Mouse (Mus musculus): ENCODE measurements at regions not wholly inside any gene's neighbourhood (a gene's known extent, or its start where the extent isn't known, plus 50 kb on each side); places are given as distances from the start of the nearest gene placed in this dataset.

GRCm38 (mm10) chr13:97308431-97308830 is 67.5 kb downstream of the Enc1 start:
- TF ChIP-seq NELFE (IDR thresholded peaks at IDR 0.05; ENCODE audit: low read depth, low read length) (no peak), MAFK (IDR thresholded peaks at IDR 0.05; ENCODE audit: borderline replicate concordance, low read depth, low read length) (no peak), RAD21 (IDR thresholded peaks at IDR 0.05; ENCODE audit: low read depth, low read length) (no peak), EP300 (IDR thresholded peaks at IDR 0.05; ENCODE audit: low read depth in 1 of 2, low read length in 2 of 2) (no peak), SIN3A (IDR thresholded peaks at IDR 0.05; ENCODE audit: low read length) (no peak), CTCF (IDR thresholded peaks at IDR 0.05 in 2 of 3, conservative IDR thresholded peaks at IDR 0.05 in 1 of 3; ENCODE audit: control insufficient read depth in 1 of 3, insufficient read depth in 1 of 3, low read depth in 2 of 3, low read length in 3 of 3, poor library complexity in 1 of 3, severe bottlenecking in 1 of 3) (no peak), RCOR1 (IDR thresholded peaks at IDR 0.05; ENCODE audit: low read depth, low read length) (no peak), POLR2A (IDR thresholded peaks at IDR 0.05; ENCODE audit: control insufficient read depth in 1 of 2, insufficient read depth in 1 of 2, low read depth in 1 of 2, low read length in 2 of 2, poor library complexity in 1 of 2) (no peak), TAL1 (IDR thresholded peaks at IDR 0.05; ENCODE audit: low read length) (no peak), MYB (IDR thresholded peaks at IDR 0.05; ENCODE audit: low read depth, low read length) (no peak), KAT2A (conservative IDR thresholded peaks at IDR 0.05; ENCODE audit: low read depth, low read length) (no peak), MEF2A (IDR thresholded peaks at IDR 0.05; ENCODE audit: extremely low read depth, insufficient replicate concordance, low read depth, low read length, poor library complexity, severe bottlenecking) (no peak), USF1 (IDR thresholded peaks at IDR 0.05; ENCODE audit: low read depth, low read length) (no peak)

Data from MEL (cell line).